Mouse (Mus musculus): ENCODE data around the gene Slc6a6. TPM values are rescaled to one million over a fixed set of nuclear protein-coding genes. Genes with fewer than 3 reads are reported as not detected.

Gene Slc6a6
- polyA plus RNA-seq, 1 experiment from 2014 or later = 106 TPM

DNA sequence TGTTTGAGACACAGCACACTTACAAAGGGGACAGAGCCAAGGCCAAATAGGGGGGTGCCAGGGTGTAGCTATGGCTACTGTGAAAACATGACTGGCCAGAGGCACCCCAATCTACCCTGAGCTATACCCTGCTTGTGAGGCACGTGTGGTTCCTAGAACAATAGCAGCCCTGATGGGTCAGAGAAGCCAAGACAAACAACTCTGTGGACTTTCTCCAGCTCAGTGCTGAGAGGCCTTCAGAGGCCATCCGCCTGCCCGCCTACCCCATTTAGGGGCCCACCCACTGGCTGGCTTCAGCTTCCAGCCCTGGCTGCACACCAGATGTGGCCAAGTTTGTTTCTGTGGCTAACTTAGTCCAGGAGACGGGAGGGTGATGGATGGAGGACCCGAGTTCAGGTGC, 52.6 kb downstream of the Slc6a6 start:
- TF ChIP-seq CTCF (IDR thresholded peaks at IDR 0.05; ENCODE audit: low read depth) = no peak
- no peak overlapping the region for H3K4me3 ChIP-seq (replicated peaks; ENCODE audit: low read depth, low read length)
- no peak for ATAC-seq (replicated peaks; ENCODE audit: low FRiP score, low read depth)
- H3K4me2 ChIP-seq (ENCODE audit: low read length) = no peak overlapping the region
- no peaks in the 10 kb centered on the region for H3K9me3 ChIP-seq (replicated peaks; ENCODE audit: low read length)
- 0 out of 2 replicates have a peak overlapping the region, but pooled peaks have one; percentile 11 for H3K27ac ChIP-seq
- DNase-seq (ENCODE audit: low spot score) = no peak
- H3K9ac ChIP-seq (ENCODE audit: low read depth, low read length) = no peak overlapping the region
- no peaks in the 10 kb centered on the region for H3K4me1 ChIP-seq (replicated peaks; ENCODE audit: insufficient read depth, low read length)
- H3K36me3 ChIP-seq (ENCODE audit: insufficient read depth, low read length) = peaks cover 74% of the 10 kb centered on the region
- no peaks in the 10 kb centered on the region for H3K27me3 ChIP-seq (ENCODE audit: insufficient read depth, low read length)
- WGBS = 43% methylated on average over 5 of the region's 5 CpGs

DNA sequence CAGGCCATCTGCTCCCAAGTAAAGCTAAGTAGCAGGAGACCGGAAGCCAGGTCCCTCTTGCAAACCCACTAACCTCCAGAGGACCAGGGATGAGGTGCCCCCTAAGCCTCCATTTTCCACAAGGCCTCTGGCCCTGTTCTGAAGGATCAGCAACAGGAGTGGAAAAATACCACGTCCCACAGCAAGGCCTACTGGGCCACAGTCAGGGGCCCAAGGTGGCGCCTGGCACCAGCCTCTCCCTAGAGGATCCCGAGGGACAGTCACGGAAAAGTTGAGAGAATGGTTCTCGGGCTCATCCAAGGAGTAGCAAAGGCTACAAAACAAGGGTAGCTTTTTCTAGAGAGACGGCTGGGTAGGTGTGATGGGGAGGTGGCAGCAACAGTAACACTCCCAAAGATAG, 53.6 kb downstream of the Slc6a6 start:
- ATAC-seq (replicated peaks; ENCODE audit: low FRiP score, low read depth) = no peak
- Histone ChIP-seq H3K36me3 (ENCODE audit: insufficient read depth, low read length) (peaks cover 76% of the 10 kb centered on the region), H3K4me1 (replicated peaks; ENCODE audit: insufficient read depth, low read length) (no peaks in the 10 kb centered on the region)

DNA sequence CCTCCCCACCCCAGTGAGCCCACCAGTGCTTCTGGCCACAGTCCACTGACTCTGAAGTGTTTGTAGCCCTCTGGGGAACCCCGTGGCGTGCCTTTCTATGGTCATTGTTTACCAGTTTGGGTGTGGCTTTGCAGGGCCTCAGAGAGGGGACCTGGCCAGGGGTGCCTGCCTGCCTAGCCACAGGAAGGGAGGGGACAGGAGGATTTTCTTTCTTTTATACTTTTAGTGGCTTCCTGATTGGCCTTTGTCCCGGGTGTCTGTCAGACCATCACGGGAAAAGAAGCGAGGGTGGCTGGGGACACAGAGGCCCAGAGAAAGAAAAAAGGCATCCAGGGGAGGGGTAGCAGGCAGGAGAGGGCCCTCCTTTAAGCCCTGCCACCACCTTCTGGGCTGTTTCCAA, 54.2 kb downstream of the Slc6a6 start:
- no peak for ATAC-seq (replicated peaks; ENCODE audit: low FRiP score, low read depth)
- 29% methylated on average over 5 of the region's 5 CpGs for WGBS
- no peaks in the 10 kb centered on the region for H3K4me1 ChIP-seq (replicated peaks; ENCODE audit: insufficient read depth, low read length)
- no peaks in the 10 kb centered on the region for H3K9me3 ChIP-seq (replicated peaks; ENCODE audit: low read length)
- H3K9ac ChIP-seq (ENCODE audit: low read depth, low read length) = no peak overlapping the region
- H3K27ac ChIP-seq = no peak overlapping the region
- no peak overlapping the region for H3K4me3 ChIP-seq (replicated peaks; ENCODE audit: low read depth, low read length)
- DNase-seq (ENCODE audit: low spot score) = no peak
- H3K27me3 ChIP-seq (ENCODE audit: insufficient read depth, low read length) = no peaks in the 10 kb centered on the region
- no peak for TF ChIP-seq CTCF (IDR thresholded peaks at IDR 0.05; ENCODE audit: low read depth)
- peaks cover 79% of the 10 kb centered on the region for H3K36me3 ChIP-seq (ENCODE audit: insufficient read depth, low read length)
- H3K4me2 ChIP-seq (ENCODE audit: low read length) = no peak overlapping the region

More for the DNA sequence above, 53.6 kb downstream of the Slc6a6 start:
- H3K27me3 ChIP-seq (ENCODE audit: insufficient read depth, low read length) = no peaks in the 10 kb centered on the region
- H3K4me2 ChIP-seq (ENCODE audit: low read length) = no peak overlapping the region
- no peak for DNase-seq (ENCODE audit: low spot score)
- H3K9me3 ChIP-seq (replicated peaks; ENCODE audit: low read length) = no peaks in the 10 kb centered on the region
- 79% methylated on average over 7 of the region's 7 CpGs for WGBS
- TF ChIP-seq CTCF (IDR thresholded peaks at IDR 0.05; ENCODE audit: low read depth) = no peak
- H3K27ac ChIP-seq = 0 out of 2 replicates have a peak overlapping the region, but pooled peaks have one; percentile 31
- no peak overlapping the region for H3K4me3 ChIP-seq (replicated peaks; ENCODE audit: low read depth, low read length)
- H3K9ac ChIP-seq (ENCODE audit: low read depth, low read length) = no peak overlapping the region

DNA sequence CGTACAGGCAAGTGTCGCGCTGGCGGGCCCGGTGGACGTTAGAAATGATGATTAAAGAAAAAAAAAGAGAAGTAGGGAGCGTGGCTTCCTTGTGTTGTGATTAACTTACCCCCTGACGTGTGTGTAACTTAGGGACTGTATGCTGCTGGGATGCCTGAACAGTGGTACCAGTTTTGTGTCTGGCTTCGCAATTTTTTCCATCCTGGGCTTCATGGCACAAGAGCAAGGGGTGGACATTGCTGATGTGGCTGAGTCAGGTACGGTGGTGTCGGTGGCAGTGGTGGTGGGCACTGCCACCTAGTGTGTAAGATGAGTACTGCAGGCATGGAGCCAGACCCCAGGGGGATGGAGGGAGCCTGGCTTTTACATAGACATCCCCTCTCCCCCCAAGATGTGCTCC, 57.2 kb downstream of the Slc6a6 start:
- ATAC-seq (replicated peaks; ENCODE audit: low FRiP score, low read depth) (peak; percentile 35; the same call in 1 of the 2 replicates), DNase-seq (ENCODE audit: low spot score) (peak; percentile 72)
- WGBS = 60% methylated on average over 11 of the region's 11 CpGs
- TF ChIP-seq CTCF (IDR thresholded peaks at IDR 0.05; ENCODE audit: low read depth) = peak; percentile 96
- 0 out of 2 replicates have a peak, but pooled peaks cover 5% of the 10 kb centered on the region for H3K4me1 ChIP-seq (replicated peaks; ENCODE audit: insufficient read depth, low read length)
- H3K9me3 ChIP-seq (replicated peaks; ENCODE audit: low read length) = no peaks in the 10 kb centered on the region
- H3K36me3 ChIP-seq (ENCODE audit: insufficient read depth, low read length) = peaks cover 69% of the 10 kb centered on the region
- no peak overlapping the region for H3K4me2 ChIP-seq (ENCODE audit: low read length)
- H3K27me3 ChIP-seq (ENCODE audit: insufficient read depth, low read length) = no peaks in the 10 kb centered on the region
- H3K27ac ChIP-seq = no peak overlapping the region
- no peak overlapping the region for H3K9ac ChIP-seq (ENCODE audit: low read depth, low read length)
- H3K4me3 ChIP-seq (replicated peaks; ENCODE audit: low read depth, low read length) = no peak overlapping the region

DNA sequence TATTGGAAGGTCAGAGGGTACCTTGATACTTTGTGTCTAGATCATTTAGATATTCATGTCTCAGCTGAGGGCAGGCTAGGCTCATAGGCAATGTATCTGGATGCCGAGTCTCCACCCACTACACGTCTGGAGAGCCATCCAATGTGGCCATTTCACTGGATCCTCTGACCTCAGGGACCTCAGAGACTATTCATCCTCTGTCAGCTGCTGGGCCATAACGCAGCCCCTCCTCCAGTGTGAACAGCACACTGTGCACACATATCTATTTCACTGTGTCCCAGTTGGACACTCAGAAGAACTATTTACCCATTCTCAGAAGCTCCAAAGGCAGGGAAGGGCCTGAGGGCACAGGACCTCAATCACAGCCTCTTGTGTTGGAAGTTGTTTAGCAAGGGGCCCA, 58.6 kb downstream of the Slc6a6 start:
- H3K36me3 ChIP-seq (ENCODE audit: insufficient read depth, low read length) = peaks cover 55% of the 10 kb centered on the region
- DNase-seq (ENCODE audit: low spot score) (no peak), ATAC-seq (replicated peaks; ENCODE audit: low FRiP score, low read depth) (no peak)
- no peak overlapping the region for H3K4me2 ChIP-seq (ENCODE audit: low read length)
- H3K9me3 ChIP-seq (replicated peaks; ENCODE audit: low read length) = no peaks in the 10 kb centered on the region
- 0 out of 2 replicates have a peak overlapping the region, but pooled peaks have one; percentile 60 for H3K27ac ChIP-seq
- no peaks in the 10 kb centered on the region for H3K27me3 ChIP-seq (ENCODE audit: insufficient read depth, low read length)
- no peak for TF ChIP-seq CTCF (IDR thresholded peaks at IDR 0.05; ENCODE audit: low read depth)
- no peak overlapping the region for H3K4me3 ChIP-seq (replicated peaks; ENCODE audit: low read depth, low read length)
- 50% methylated on average over 3 of the region's 3 CpGs for WGBS
- 0 out of 2 replicates have a peak, but pooled peaks cover 5% of the 10 kb centered on the region for H3K4me1 ChIP-seq (replicated peaks; ENCODE audit: insufficient read depth, low read length)
- H3K9ac ChIP-seq (ENCODE audit: low read depth, low read length) = no peak overlapping the region

DNA sequence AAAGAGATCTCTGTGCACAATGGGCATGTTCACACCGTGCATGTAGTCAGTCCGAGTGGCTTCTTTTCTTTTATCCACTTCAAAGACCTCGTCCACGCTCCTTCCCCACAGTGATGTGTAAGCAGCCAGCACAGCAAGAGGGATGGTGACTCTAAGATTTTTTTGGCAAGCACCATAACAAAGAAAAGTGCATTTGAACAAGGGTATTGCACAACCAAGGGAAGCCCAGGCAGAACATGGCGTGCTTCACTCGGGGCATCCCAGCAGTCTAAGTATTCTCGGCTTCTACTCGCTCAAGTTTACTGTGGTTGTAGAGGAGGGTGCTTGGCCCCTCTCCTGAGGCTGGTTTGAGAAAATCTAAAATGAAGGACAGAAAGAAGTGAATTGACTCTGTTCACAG, 59.1 kb downstream of the Slc6a6 start:
- H3K27ac ChIP-seq = peak overlapping the region; percentile 60; the same call in 1 of the 2 replicates
- H3K4me2 ChIP-seq (ENCODE audit: low read length) = no peak overlapping the region
- TF ChIP-seq CTCF (IDR thresholded peaks at IDR 0.05; ENCODE audit: low read depth) = no peak
- no peak overlapping the region for H3K4me3 ChIP-seq (replicated peaks; ENCODE audit: low read depth, low read length)
- 86% methylated on average over 8 of the region's 8 CpGs for WGBS
- no peak overlapping the region for H3K9ac ChIP-seq (ENCODE audit: low read depth, low read length)
- H3K27me3 ChIP-seq (ENCODE audit: insufficient read depth, low read length) = no peaks in the 10 kb centered on the region
- 0 out of 2 replicates have a peak, but pooled peaks cover 5% of the 10 kb centered on the region for H3K4me1 ChIP-seq (replicated peaks; ENCODE audit: insufficient read depth, low read length)
- ATAC-seq (replicated peaks; ENCODE audit: low FRiP score, low read depth) = no peak
- H3K36me3 ChIP-seq (ENCODE audit: insufficient read depth, low read length) = peaks cover 53% of the 10 kb centered on the region
- H3K9me3 ChIP-seq (replicated peaks; ENCODE audit: low read length) = no peaks in the 10 kb centered on the region
- DNase-seq (ENCODE audit: low spot score) = no peak

DNA sequence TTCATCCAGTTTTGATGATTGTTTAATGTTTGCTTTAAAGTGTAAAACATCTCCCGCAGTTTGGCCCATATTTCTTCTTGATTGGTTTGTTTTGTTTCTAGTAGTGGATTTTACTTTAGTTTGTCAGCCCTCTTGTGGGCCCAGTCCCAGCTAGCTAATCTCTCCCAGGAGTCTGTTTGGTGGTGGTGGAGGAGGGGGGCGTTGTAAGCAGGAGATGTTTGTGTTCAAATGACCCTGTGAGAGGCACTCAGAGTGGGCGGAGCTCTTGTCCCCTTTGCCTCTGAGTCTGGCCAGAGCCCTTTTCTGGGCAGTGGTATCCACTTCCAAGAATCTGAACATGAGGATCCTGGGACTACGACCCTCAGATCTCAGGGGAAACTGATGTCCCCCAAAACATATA, 60.0 kb downstream of the Slc6a6 start:
- ATAC-seq (replicated peaks; ENCODE audit: low FRiP score, low read depth) (no peak; the same call in 1 of the 2 replicates), DNase-seq (ENCODE audit: low spot score) (peak; percentile 89)
- H3K9me3 ChIP-seq (replicated peaks; ENCODE audit: low read length) = no peaks in the 10 kb centered on the region
- H3K4me3 ChIP-seq (replicated peaks; ENCODE audit: low read depth, low read length) = no peak overlapping the region
- WGBS = 32% methylated on average over 4 of the region's 4 CpGs
- H3K27me3 ChIP-seq (ENCODE audit: insufficient read depth, low read length) = no peaks in the 10 kb centered on the region
- H3K27ac ChIP-seq = peak overlapping the region; percentile 60
- no peak overlapping the region for H3K4me2 ChIP-seq (ENCODE audit: low read length)
- peak; percentile 6; the same call in 1 of the 2 replicates for TF ChIP-seq CTCF (IDR thresholded peaks at IDR 0.05; ENCODE audit: low read depth)
- peaks cover 53% of the 10 kb centered on the region for H3K36me3 ChIP-seq (ENCODE audit: insufficient read depth, low read length)
- no peak overlapping the region for H3K9ac ChIP-seq (ENCODE audit: low read depth, low read length)
- H3K4me1 ChIP-seq (replicated peaks; ENCODE audit: insufficient read depth, low read length) = 0 out of 2 replicates have a peak, but pooled peaks cover 5% of the 10 kb centered on the region
